ENCODE assay signal across 8 mouse cellular contexts in the genomic region with DNA sequence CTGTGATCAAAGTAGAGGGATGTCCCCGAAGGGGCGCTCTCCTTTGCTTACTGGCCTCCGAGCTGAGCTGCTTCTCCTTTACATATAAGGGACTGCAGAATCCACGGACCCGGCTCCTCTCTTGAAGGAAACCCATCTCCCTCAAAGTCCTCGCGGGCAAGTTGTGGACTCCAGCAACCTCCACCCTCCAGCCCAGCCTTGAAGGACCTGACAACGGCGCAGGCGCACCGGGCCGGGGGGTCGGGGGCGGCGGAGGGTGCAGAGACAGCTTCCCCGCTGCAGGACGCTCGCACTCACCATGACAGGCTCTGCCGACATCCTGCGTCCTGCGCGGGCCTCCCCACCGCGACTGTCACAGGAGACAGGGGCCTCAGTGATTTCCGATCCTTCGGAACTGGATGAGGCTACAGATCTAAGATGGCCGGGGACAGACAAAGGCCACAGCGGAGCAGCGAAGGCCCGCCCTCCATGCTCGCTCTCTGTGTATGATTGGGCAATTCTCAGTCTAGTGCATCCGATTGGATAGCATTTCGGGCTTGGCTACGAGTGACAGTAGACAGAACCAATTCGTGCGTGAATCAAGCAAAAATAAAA. TPM values are rescaled to one million over a fixed set of nuclear protein-coding genes. Genes with fewer than 3 reads are reported as not detected.
DNase-seq lines count a peak whose midpoint lies in the region; ATAC-seq and TF ChIP-seq lines count a peak whose summit lies in the region.

A gene (minus strand): TSS at position 440 of the 594 bp plus-strand sequence.

- no peaks in the 10 kb centered on the region; the same call in 1 of the 2 replicates for H3K79me2 ChIP-seq in MEL (ENCODE audit: control insufficient read depth, insufficient read depth, low read length, poor library complexity)

- TF ChIP-seq POLR2A in MEL (IDR thresholded peaks at IDR 0.05; ENCODE audit: control insufficient read depth in 1 of 2, insufficient read depth in 1 of 2, low read depth in 1 of 2, low read length in 2 of 2, poor library complexity in 1 of 2), result peak in 1 of 2 experiments; percentile 40; a peak in 2 of 4 replicates
- peak; percentile 55; the same call in 1 of the 2 replicates for TF ChIP-seq POLR2A in cerebellum, adult 2 months (IDR thresholded peaks at IDR 0.05; ENCODE audit: borderline replicate concordance, insufficient read depth, low read length)

- H3K9me3 ChIP-seq in MEL (replicated peaks; ENCODE audit: insufficient read depth, low read length), result no peaks in the 10 kb centered on the region
- H3K9me3 ChIP-seq in forebrain, postnatal 0 days (ENCODE audit: low read length), result no peaks in the 10 kb centered on the region
- H3K9me3 ChIP-seq in lung, embryonic 15.5 days, result no peaks in the 10 kb centered on the region

- peak within 1 kb of the TSS; percentile 14; the same call in 1 of the 2 replicates for H3K27ac ChIP-seq in MEL (ENCODE audit: control insufficient read depth, low read depth, low read length)
- peak within 1 kb of the TSS; percentile 83 for H3K27ac ChIP-seq in cerebellum, adult 2 months (ENCODE audit: insufficient read depth, low read length)
- peak within 1 kb of the TSS; percentile 100 for H3K27ac ChIP-seq in forebrain, postnatal 0 days (ENCODE audit: low read depth, low read length)
- peak within 1 kb of the TSS; percentile 98 for H3K27ac ChIP-seq in lung, embryonic 15.5 days

- H3K9ac ChIP-seq in MEL (ENCODE audit: control insufficient read depth, low read depth, low read length, poor library complexity, severe bottlenecking), result peak within 1 kb of the TSS; percentile 76
- H3K9ac ChIP-seq in forebrain, postnatal 0 days, result peak within 1 kb of the TSS; percentile 100
- H3K9ac ChIP-seq in lung, embryonic 15.5 days, result peak within 1 kb of the TSS; percentile 99

- 1% methylated on average over 36 of the region's 36 CpGs for WGBS in cerebellum, adult 2 months
- WGBS in forebrain, postnatal 0 days, result under 1% methylated on average over 36 of the region's 36 CpGs
- under 1% methylated on average over 36 of the region's 36 CpGs for WGBS in lung, embryonic 15.5 days

- ATAC-seq in forebrain, postnatal 0 days, result peak; percentile 100
- peak; percentile 100 for ATAC-seq in lung, embryonic 15.5 days (ENCODE audit: borderline replicate concordance, extremely low read depth, low FRiP score, low TSS enrichment)

- peaks cover 0 to 10% of the 10 kb centered on the region in 2 experiments; a peak in 2 of 4 replicates for H3K36me3 ChIP-seq in MEL (ENCODE audit: control insufficient read depth in 1 of 2, insufficient read depth in 2 of 2, low read length in 2 of 2)
- H3K36me3 ChIP-seq in forebrain, postnatal 0 days (ENCODE audit: insufficient read depth), result peaks cover 10% of the 10 kb centered on the region
- H3K36me3 ChIP-seq in lung, embryonic 15.5 days, result peaks cover 18% of the 10 kb centered on the region

- peak within 1 kb of the TSS; percentile 66 for H3K4me2 ChIP-seq in forebrain, postnatal 0 days (ENCODE audit: low read depth)
- H3K4me2 ChIP-seq in lung, embryonic 15.5 days, result peak within 1 kb of the TSS; percentile 63

- peak within 1 kb of the TSS; percentile 80 to 84 for H3K4me3 ChIP-seq in MEL (ENCODE audit: control insufficient read depth in 1 of 2, insufficient read depth in 1 of 2, low read depth in 2 of 2, low read length in 2 of 2)
- peak within 1 kb of the TSS; percentile 77 for H3K4me3 ChIP-seq in cerebellum, adult 2 months (replicated peaks; ENCODE audit: insufficient read depth, low read depth, low read length)
- peak within 1 kb of the TSS; percentile 76 for H3K4me3 ChIP-seq in forebrain, postnatal 0 days (ENCODE audit: low read depth, low read length)
- peak within 1 kb of the TSS; percentile 93 for H3K4me3 ChIP-seq in lung, embryonic 15.5 days

- H3K27me3 ChIP-seq in MEL (ENCODE audit: control insufficient read depth in 1 of 2, insufficient read depth in 2 of 2, low read length in 2 of 2), result no peaks in the 10 kb centered on the region; a peak in 1 of 4 replicates
- no peaks in the 10 kb centered on the region for H3K27me3 ChIP-seq in cerebellum, adult 2 months (ENCODE audit: control insufficient read depth, insufficient read depth, low read length)
- H3K27me3 ChIP-seq in forebrain, postnatal 0 days (ENCODE audit: insufficient read depth, low read length), result no peaks in the 10 kb centered on the region
- no peaks in the 10 kb centered on the region for H3K27me3 ChIP-seq in lung, embryonic 15.5 days

- TF ChIP-seq RAD21 in MEL (IDR thresholded peaks at IDR 0.05; ENCODE audit: low read depth, low read length), result no peak

- no peak for TF ChIP-seq EP300 in MEL (IDR thresholded peaks at IDR 0.05; ENCODE audit: low read depth in 1 of 2, low read length in 2 of 2)

- peak; percentile 97 for DNase-seq in MEL (ENCODE audit: low read depth, low spot score)
- DNase-seq in cerebellum, adult 2 months, result peak; percentile 96
- peak; percentile 97 for DNase-seq in forebrain, postnatal 0 days
- DNase-seq in heart, postnatal 4 days, result peak; percentile 94
- peak; percentile 96 for DNase-seq in layer of hippocampus, adult 8-10 months (ENCODE audit: low spot score in 2 of 2)
- DNase-seq in ovary, adult 18-20 months (ENCODE audit: low spot score), result peak; percentile 88
- DNase-seq in thymus, postnatal 0 days (ENCODE audit: low spot score), result peak; percentile 94

- TF ChIP-seq CTCF in MEL (IDR thresholded peaks at IDR 0.05 in 2 of 3, conservative IDR thresholded peaks at IDR 0.05 in 1 of 3; ENCODE audit: control insufficient read depth in 1 of 3, insufficient read depth in 1 of 3, low read depth in 2 of 3, low read length in 3 of 3, poor library complexity in 1 of 3, severe bottlenecking in 1 of 3), result no peak
- no peak for TF ChIP-seq CTCF in cerebellum, adult 2 months (IDR thresholded peaks at IDR 0.05; ENCODE audit: borderline replicate concordance, insufficient read depth, low read depth, low read length)
- TF ChIP-seq CTCF in forebrain, postnatal 0 days (IDR thresholded peaks at IDR 0.05; ENCODE audit: low read depth), result peak; percentile 31

- no peaks in the 10 kb centered on the region; a peak in 2 of 4 replicates for H3K4me1 ChIP-seq in MEL (ENCODE audit: control insufficient read depth in 1 of 2, insufficient read depth in 2 of 2, low read length in 2 of 2)
- H3K4me1 ChIP-seq in cerebellum, adult 2 months (ENCODE audit: control insufficient read depth, insufficient read depth, low read length), result peaks cover 12% of the 10 kb centered on the region; the same call in 1 of the 2 replicates
- H3K4me1 ChIP-seq in forebrain, postnatal 0 days (ENCODE audit: insufficient read depth), result peaks cover 19% of the 10 kb centered on the region
- peaks cover 20% of the 10 kb centered on the region for H3K4me1 ChIP-seq in lung, embryonic 15.5 days

TF ChIP-seq in MEL, 35 proteins besides CTCF, POLR2A, EP300 and RAD21:
- no peak; the same call in 1 of the 2 replicates for TF ChIP-seq NELFE (IDR thresholded peaks at IDR 0.05; ENCODE audit: low read depth, low read length)
- peak; percentile 74 for TF ChIP-seq CHD2 (IDR thresholded peaks at IDR 0.05; ENCODE audit: low read length)
- no peak for TF ChIP-seq POLR2AphosphoS5 (IDR thresholded peaks at IDR 0.05; ENCODE audit: borderline replicate concordance, low read depth, low read length)
- no peak for TF ChIP-seq ETS1 (IDR thresholded peaks at IDR 0.05; ENCODE audit: low read depth, low read length)
- 0 out of 2 replicates have a peak, but pooled peaks have one; percentile 5 for TF ChIP-seq TCF12 (IDR thresholded peaks at IDR 0.05; ENCODE audit: low read depth, low read length)
- no peak for TF ChIP-seq MAX (IDR thresholded peaks at IDR 0.05; ENCODE audit: low read length)
- no peak for TF ChIP-seq USF1 (IDR thresholded peaks at IDR 0.05; ENCODE audit: low read depth, low read length)
- peak; percentile 63; the same call in 1 of the 2 replicates for TF ChIP-seq TBP (IDR thresholded peaks at IDR 0.05; ENCODE audit: low read depth, low read length)
- peak; percentile 66 for TF ChIP-seq HCFC1 (IDR thresholded peaks at IDR 0.05; ENCODE audit: low read depth, low read length)
- no peak for TF ChIP-seq KAT2A (conservative IDR thresholded peaks at IDR 0.05; ENCODE audit: low read depth, low read length)
- TF ChIP-seq ZNF384 (IDR thresholded peaks at IDR 0.05; ENCODE audit: low read depth, low read length), result no peak
- peak; percentile 26; the same call in 1 of the 2 replicates for TF ChIP-seq MXI1 (IDR thresholded peaks at IDR 0.05; ENCODE audit: low read depth, low read length)
- peak; percentile 61 for TF ChIP-seq NRF1 (IDR thresholded peaks at IDR 0.05; ENCODE audit: insufficient read depth, low read depth, low read length, poor library complexity, severe bottlenecking)
- TF ChIP-seq MAZ (IDR thresholded peaks at IDR 0.05; ENCODE audit: low read depth, low read length), result no peak
- no peak for TF ChIP-seq RCOR1 (IDR thresholded peaks at IDR 0.05; ENCODE audit: low read depth, low read length)
- TF ChIP-seq SIN3A (IDR thresholded peaks at IDR 0.05; ENCODE audit: low read length), result peak; percentile 68
- no peak for TF ChIP-seq JUND (IDR thresholded peaks at IDR 0.05; ENCODE audit: low read depth, low read length)

RNA-seq across cellular contexts. Expression of the gene that starts here (rescaled TPM):
- 1.4 and 2.4 TPM in 2 replicates for total RNA-seq in MEL (2012; rRNA removed)
- 1 to 10 TPM in 1 of 2 experiments, not detected in 1; 1.7 TPM for polyA plus RNA-seq in MEL (2012; ENCODE audit: insufficient read depth in 1 of 2, insufficient read length in 2 of 2, low read depth in 1 of 2, low replicate concordance in 2 of 2, missing spikeins in 1 of 2)
- 13.5 and 14.4 TPM in 2 replicates for polyA plus RNA-seq in cerebellum, adult 2 months (2012; rRNA removed)
- total RNA-seq in forebrain, postnatal 0 days (2014; rRNA removed), result 35.5 and 47.4 TPM in 2 replicates
- polyA plus RNA-seq in forebrain, postnatal 0 days (2015; fragmentation: Nextera tagmentation; extraction: Ambion mirVana), result 16.5 and 24.9 TPM in 2 replicates
- 10 to 100 TPM; 14.6 to 17.1 TPM for total RNA-seq in heart, postnatal 4 days (2021)
- 10 to 100 TPM; 20.9 to 27.7 (median 24.3) TPM for total RNA-seq in layer of hippocampus, adult 8-10 months (2022)
- polyA plus RNA-seq in lung, embryonic 15.5 days (2015; fragmentation: Nextera tagmentation; extraction: Ambion mirVana), result 27.9 and 31.1 TPM in 2 replicates
- 16.1 and 17.3 TPM in 2 replicates for polyA plus RNA-seq in thymus, postnatal 0 days (2015; fragmentation: Nextera tagmentation; extraction: Ambion mirVana)

Comparison
In these comparisons a context has a peak if more than half of its experiments do, and no peak if none do; other contexts are left out.
1. Peak in every context shown above with its lines: DNase-seq, ATAC-seq, H3K4me3 ChIP-seq and H3K27ac ChIP-seq.
2. H3K27ac ChIP-seq: peak in every context shown above with its lines; median percentile 100 in forebrain, postnatal 0 days; 98 in lung, embryonic 15.5 days; 83 in cerebellum, adult 2 months; 14 in MEL.